Mouse (Mus musculus): Measurements from ENCODE around the gene Olfr1314. TPM values are rescaled to one million over a fixed set of nuclear protein-coding genes. Genes with fewer than 3 reads are reported as not detected.

Olfr1314 gene
- not detected for total RNA-seq (2021)

- DNase-seq, result no peak
Measured at GRCm38 (mm10) chr2:112096681-112097080, at the start of gene Olfr1314. Olfr1314 (minus strand) TSS chr2:112096781.

GRCm38 (mm10) chr2:112140029-112140428 lies 43.4 kb upstream of the Olfr1314 start, which contains the start of gene Olfr1317:
Olfr1317 (plus strand) TSS chr2:112140329.
- DNase-seq, result no peak

- DNase-seq, result no peak
Measured at GRCm38 (mm10) chr2:112134877-112135276, 38.3 kb upstream of the Olfr1314 start, which contains the start of gene Olfr1316. Olfr1316 (minus strand) TSS chr2:112134977.

GRCm38 (mm10) chr2:112115340-112115739 lies 18.8 kb upstream of the Olfr1314 start, which contains the start of gene Olfr1315-ps1:
Olfr1315-ps1 (minus strand) TSS chr2:112115440.
- no peak for DNase-seq

- no peak for DNase-seq
Measured at GRCm38 (mm10) chr2:112077743-112078142, 18.8 kb downstream of the Olfr1314 start, which contains the start of gene Olfr1313. Olfr1313 (minus strand) TSS chr2:112077843.

- DNase-seq, result no peak
Measured at GRCm38 (mm10) chr2:112050138-112050537, 46.4 kb downstream of the Olfr1314 start, which contains the start of gene Olfr1312. Olfr1312 (minus strand) TSS chr2:112050238.

Other genes starting within 250 kb of the Olfr1314 start
- not detected for gene Olfr1305, start 219.6 kb downstream of the Olfr1314 start, total RNA-seq (2021)
- not detected for gene Olfr1306, start 180.5 kb downstream of the Olfr1314 start, total RNA-seq (2021)
- under 1 TPM; 0.05 to 0.07 TPM for gene Olfr1307, start 147.3 kb downstream of the Olfr1314 start, total RNA-seq (2021)
- gene Olfr1308, start 131.8 kb downstream of the Olfr1314 start, total RNA-seq (2021), result not detected
- not detected for gene Olfr1309, start 106.5 kb downstream of the Olfr1314 start, total RNA-seq (2021)
- gene Olfr1310, start 84.1 kb downstream of the Olfr1314 start, total RNA-seq (2021), result not detected
- not detected for gene Olfr1311, start 72.4 kb downstream of the Olfr1314 start, total RNA-seq (2021)
- gene Olfr1312, start 46.5 kb downstream of the Olfr1314 start, total RNA-seq (2021), result not detected
- gene Olfr1313, start 18.9 kb downstream of the Olfr1314 start, total RNA-seq (2021), result not detected
- gene Olfr1315-ps1, start 18.7 kb upstream of the Olfr1314 start, total RNA-seq (2021), result not detected
- not detected for gene Olfr1316, start 38.2 kb upstream of the Olfr1314 start, total RNA-seq (2021)
- gene Olfr1317, start 43.5 kb upstream of the Olfr1314 start, total RNA-seq (2021), result not detected
- gene Olfr1318, start 57.4 kb upstream of the Olfr1314 start, total RNA-seq (2021), result not detected
- 10 to 100 TPM; 76.7 to 82.7 TPM for gene Lpcat4, start 142.7 kb upstream of the Olfr1314 start, total RNA-seq (2021)
- gene Nutm1, start 162.5 kb upstream of the Olfr1314 start, total RNA-seq (2021), result not detected
- gene Nop10, start 165.1 kb upstream of the Olfr1314 start, total RNA-seq (2021), result 10 to 100 TPM; 52.2 to 54.7 TPM
- gene Slc12a6, start 169.0 kb upstream of the Olfr1314 start, total RNA-seq (2021), result 100 to 1,000 TPM; 107 to 114 TPM
- gene Gm21985, start 169.5 kb upstream of the Olfr1314 start, total RNA-seq (2021), result under 1 TPM; 0.73 to 0.80 TPM

Data from layer of hippocampus, postnatal 36 days (tissue).